Mouse (Mus musculus) MEL (cell line): ENCODE measurements at regions not wholly inside any gene's neighbourhood (a gene's known extent, or its start where the extent isn't known, plus 50 kb on each side); places are given as distances from the start of the nearest gene placed in this dataset.

Experiments
- DNase-seq: peaks from one replicate; pipeline ENCODE4 v3.0.0; 2011; ENCODE audit warnings: low read depth, low spot score
- H3K27ac ChIP-seq: 2 replicates; pipeline ENCODE4 v1.5.1; 2012; ENCODE audit warnings: low read depth, mild to moderate bottlenecking, control low read depth, low read length, moderate library complexity; ENCODE audit not compliant: control insufficient read depth
- H3K27me3 ChIP-seq, 2 experiments: fragments of 150-350 bp in 1 of 2; sonication (generic) in 1 of 2; 2 replicates each; pipeline ENCODE4 v1.6.1; 2012; ENCODE audit warnings: low read length in 2 of 2, mild to moderate bottlenecking in 2 of 2, improper control_type of control experiment in 1 of 2, moderate library complexity in 1 of 2; ENCODE audit not compliant: insufficient read depth in 2 of 2, control insufficient read depth in 1 of 2
- H3K36me3 ChIP-seq, 2 experiments: 2 replicates each; pipeline ENCODE4 v1.6.1; 2012 to 2014; ENCODE audit warnings: low read length in 2 of 2, improper control_type of control experiment in 1 of 2, inconsistent platforms in 1 of 2, mild to moderate bottlenecking in 1 of 2; ENCODE audit not compliant: insufficient read depth in 2 of 2, control insufficient read depth in 1 of 2
- H3K4me1 ChIP-seq, 2 experiments: fragments of 150-350 bp in 1 of 2; sonication (generic) in 1 of 2; 2 replicates each; pipeline ENCODE4 v1.6.1; 2012; ENCODE audit warnings: low read length in 2 of 2, improper control_type of control experiment in 1 of 2, mild to moderate bottlenecking in 1 of 2; ENCODE audit not compliant: insufficient read depth in 2 of 2, control insufficient read depth in 1 of 2
- H3K4me3 ChIP-seq, 2 experiments: fragments of 150-350 bp in 1 of 2; sonication (generic) in 1 of 2; 2 replicates each; pipeline ENCODE4 v1.5.1; 2012; ENCODE audit warnings: low read depth in 2 of 2, low read length in 2 of 2, mild to moderate bottlenecking in 2 of 2, moderate library complexity in 2 of 2, control low read depth in 1 of 2, improper control_type of control experiment in 1 of 2; ENCODE audit not compliant: control insufficient read depth in 1 of 2, insufficient read depth in 1 of 2
- H3K79me2 ChIP-seq: 2 replicates; pipeline ENCODE4 v1.6.1; 2012; ENCODE audit warnings: mild to moderate bottlenecking, low read length, moderate library complexity; ENCODE audit not compliant: control insufficient read depth, poor library complexity, insufficient read depth
- H3K9ac ChIP-seq: 2 replicates; pipeline ENCODE4 v1.6.1; 2012; ENCODE audit warnings: low read depth, mild to moderate bottlenecking, control low read depth, low read length, moderate library complexity; ENCODE audit not compliant: control insufficient read depth, poor library complexity, severe bottlenecking
- H3K9me3 ChIP-seq: fragments of 150-350 bp; sonication (generic); replicated peaks from 2 replicates; pipeline ENCODE4 v1.6.1; 2012; ENCODE audit warnings: mild to moderate bottlenecking, low read length, improper control_type of control experiment, moderate library complexity; ENCODE audit not compliant: insufficient read depth
- CHD2 ChIP-seq: IDR thresholded peaks from 2 replicates; pipeline ENCODE4 v1.6.1; 2011; ENCODE audit warnings: low read length, improper control_type of control experiment
- CTCF ChIP-seq, 3 experiments: IDR thresholded peaks in 2 of 3; conservative IDR thresholded peaks in 1 of 3; 2 replicates each; pipeline ENCODE4 v1.5.1; 2011 to 2012; ENCODE audit warnings: low read length in 3 of 3, low read depth in 2 of 3, mild to moderate bottlenecking in 2 of 3, improper control_type of control experiment in 1 of 3, inconsistent platforms in 1 of 3, mixed read lengths in 1 of 3, moderate library complexity in 1 of 3; ENCODE audit not compliant: control insufficient read depth in 1 of 3, insufficient read depth in 1 of 3, poor library complexity in 1 of 3, severe bottlenecking in 1 of 3
- EP300 ChIP-seq, 2 experiments: IDR thresholded peaks; 2 replicates each; pipeline ENCODE4 v1.6.1; 2011; ENCODE audit warnings: improper control_type of control experiment in 2 of 2, low read length in 2 of 2, low read depth in 1 of 2, mild to moderate bottlenecking in 1 of 2
- ETS1 ChIP-seq: IDR thresholded peaks from 2 replicates; pipeline ENCODE4 v1.6.1; 2012; ENCODE audit warnings: low read depth, mild to moderate bottlenecking, inconsistent platforms, low read length, improper control_type of control experiment, moderate library complexity
- HCFC1 ChIP-seq: IDR thresholded peaks from 2 replicates; pipeline ENCODE4 v1.6.1; 2012; ENCODE audit warnings: low read depth, mild to moderate bottlenecking, inconsistent platforms, low read length, improper control_type of control experiment, moderate library complexity
- JUND ChIP-seq: IDR thresholded peaks from 2 replicates; pipeline ENCODE4 v1.6.1; 2011; ENCODE audit warnings: low read depth, mild to moderate bottlenecking, improper control_type of control experiment, low read length
- KAT2A ChIP-seq: conservative IDR thresholded peaks from 2 replicates; pipeline ENCODE4 v1.6.1; 2012; ENCODE audit warnings: low read depth, low read length, improper control_type of control experiment, inconsistent platforms
- MAFK ChIP-seq: IDR thresholded peaks from 2 replicates; pipeline ENCODE4 v1.6.1; 2011; ENCODE audit warnings: low read depth, mild to moderate bottlenecking, low read length, improper control_type of control experiment, borderline replicate concordance
- MAZ ChIP-seq: IDR thresholded peaks from 2 replicates; pipeline ENCODE4 v1.6.1; 2012; ENCODE audit warnings: low read depth, mild to moderate bottlenecking, inconsistent platforms, low read length, improper control_type of control experiment
- MYB ChIP-seq: IDR thresholded peaks from 2 replicates; pipeline ENCODE4 v1.6.1; 2011; ENCODE audit warnings: mild to moderate bottlenecking, low read depth, low read length, improper control_type of control experiment
- MYC ChIP-seq: IDR thresholded peaks from 2 replicates; pipeline ENCODE4 v1.6.1; 2011; ENCODE audit warnings: low read depth, mild to moderate bottlenecking, low read length, improper control_type of control experiment, moderate library complexity
- NELFE ChIP-seq: IDR thresholded peaks from 2 replicates; pipeline ENCODE4 v1.6.1; 2011; ENCODE audit warnings: low read depth, low read length, improper control_type of control experiment
- NRF1 ChIP-seq: IDR thresholded peaks from 2 replicates; pipeline ENCODE4 v1.6.1; 2014; ENCODE audit warnings: low read depth, mild to moderate bottlenecking, inconsistent platforms, low read length, improper control_type of control experiment, moderate library complexity; ENCODE audit not compliant: poor library complexity, insufficient read depth, severe bottlenecking
- POLR2A ChIP-seq, 2 experiments: IDR thresholded peaks; 2 replicates each; pipeline ENCODE4 v1.6.1; 2011 to 2012; ENCODE audit warnings: low read length in 2 of 2, mild to moderate bottlenecking in 2 of 2, control low read depth in 1 of 2, improper control_type of control experiment in 1 of 2, low read depth in 1 of 2, moderate library complexity in 1 of 2; ENCODE audit not compliant: control insufficient read depth in 1 of 2, insufficient read depth in 1 of 2, poor library complexity in 1 of 2
- RAD21 ChIP-seq: IDR thresholded peaks from 2 replicates; pipeline ENCODE4 v1.6.1; 2011; ENCODE audit warnings: mild to moderate bottlenecking, low read depth, low read length, improper control_type of control experiment
- TAL1 ChIP-seq: IDR thresholded peaks from 2 replicates; pipeline ENCODE4 v1.6.1; 2012; ENCODE audit warnings: mild to moderate bottlenecking, inconsistent platforms, low read length, moderate library complexity, mixed read lengths
- USF2 ChIP-seq, 2 experiments: IDR thresholded peaks; 2 replicates each; pipeline ENCODE4 v1.6.1; 2011 to 2012; ENCODE audit warnings: improper control_type of control experiment in 2 of 2, low read length in 2 of 2, borderline replicate concordance in 1 of 2, inconsistent platforms in 1 of 2, low read depth in 1 of 2, mild to moderate bottlenecking in 1 of 2; ENCODE audit not compliant: insufficient read depth in 1 of 2
- ZKSCAN1 ChIP-seq: IDR thresholded peaks from 2 replicates; pipeline ENCODE4 v1.6.1; 2012; ENCODE audit warnings: low read depth, mild to moderate bottlenecking, inconsistent platforms, low read length, improper control_type of control experiment, moderate library complexity
- ZNF384 ChIP-seq: IDR thresholded peaks from 2 replicates; pipeline ENCODE4 v1.6.1; 2012; ENCODE audit warnings: low read depth, mild to moderate bottlenecking, inconsistent platforms, low read length, improper control_type of control experiment

GRCm38 (mm10) chr1:12636326-12637147 is 1222.6 kb downstream of the A830018L16Rik start:
- H3K4me3 ChIP-seq: no peak overlapping the region
- no peaks in the 10 kb centered on the region for H3K4me1 ChIP-seq
- no peak for DNase-seq
- no peaks in the 10 kb centered on the region for H3K27me3 ChIP-seq
- no peak overlapping the region for H3K9ac ChIP-seq
- no peaks in the 10 kb centered on the region for H3K9me3 ChIP-seq
- no peaks in the 10 kb centered on the region for H3K79me2 ChIP-seq
- no peak overlapping the region for H3K27ac ChIP-seq
- TF ChIP-seq EP300 (IDR thresholded peaks at IDR 0.05; ENCODE audit: low read depth in 1 of 2, low read length in 2 of 2) (no peak), NELFE (no peak)
- H3K36me3 ChIP-seq: no peaks in the 10 kb centered on the region

DNA sequence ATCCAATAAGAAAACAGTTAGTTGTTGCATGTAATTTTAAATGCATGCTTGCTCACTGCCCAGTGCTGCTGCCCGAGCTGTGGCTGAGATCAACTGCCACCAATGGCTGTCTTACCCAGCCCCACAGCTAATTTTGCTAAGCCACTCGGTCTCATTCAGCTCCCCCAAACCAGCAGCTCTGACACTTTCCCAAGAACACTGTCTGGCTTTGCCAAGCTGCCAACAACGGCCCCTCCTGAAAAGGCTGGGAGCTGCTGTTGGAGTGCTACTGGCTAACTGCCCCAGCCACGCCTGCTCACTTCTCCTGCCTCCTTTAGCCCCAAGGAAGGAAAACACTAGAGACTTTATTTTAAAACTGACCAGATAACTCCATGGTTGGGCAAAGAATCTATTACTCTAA is 1227.1 kb downstream of the A830018L16Rik start:
- TF ChIP-seq CHD2 (no peak), HCFC1 (no peak), USF2 (IDR thresholded peaks at IDR 0.05; ENCODE audit: borderline replicate concordance in 1 of 2, insufficient read depth in 1 of 2, low read depth in 1 of 2, low read length in 2 of 2) (no peak), MAZ (no peak), EP300 (IDR thresholded peaks at IDR 0.05; ENCODE audit: low read depth in 1 of 2, low read length in 2 of 2) (no peak), MYB (no peak), NRF1 (no peak), TAL1 (no peak), ZKSCAN1 (no peak), MAFK (no peak), RAD21 (no peak), ETS1 (no peak), JUND (no peak), CTCF (IDR thresholded peaks at IDR 0.05 in 2 of 3, conservative IDR thresholded peaks at IDR 0.05 in 1 of 3; ENCODE audit: control insufficient read depth in 1 of 3, insufficient read depth in 1 of 3, low read depth in 2 of 3, low read length in 3 of 3, poor library complexity in 1 of 3, severe bottlenecking in 1 of 3) (no peak), KAT2A (no peak), POLR2A (IDR thresholded peaks at IDR 0.05; ENCODE audit: control insufficient read depth in 1 of 2, insufficient read depth in 1 of 2, low read depth in 1 of 2, low read length in 2 of 2, poor library complexity in 1 of 2) (no peak), ZNF384 (no peak), MYC (no peak), NELFE (no peak)
- Histone ChIP-seq H3K9me3 (no peaks in the 10 kb centered on the region), H3K27ac (no peak overlapping the region), H3K9ac (no peak overlapping the region), H3K4me1 (no peaks in the 10 kb centered on the region), H3K79me2 (no peaks in the 10 kb centered on the region), H3K36me3 (no peaks in the 10 kb centered on the region), H3K27me3 (no peaks in the 10 kb centered on the region), H3K4me3 (no peak overlapping the region)
- DNase-seq: no peak
